Mouse (Mus musculus): ENCODE results near the gene Asb11.

DNA sequence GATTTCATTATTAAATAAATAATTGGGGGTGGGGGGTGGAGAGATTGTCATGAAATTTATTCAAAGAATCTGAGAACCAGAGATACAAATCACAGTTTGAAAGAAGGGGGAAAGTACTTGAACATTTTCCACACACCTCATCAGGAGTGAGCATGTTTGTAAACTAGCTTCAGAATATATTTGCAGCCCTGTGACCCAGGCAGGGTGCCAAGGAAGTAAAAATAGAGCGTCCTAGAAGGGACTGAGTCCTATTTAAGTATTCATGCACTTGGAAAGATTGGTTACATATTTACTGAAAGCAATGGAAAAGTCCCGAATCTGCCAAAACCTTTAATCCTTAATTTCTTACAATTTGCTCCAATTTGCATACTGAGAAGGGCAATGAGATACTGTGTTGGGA lies 3.3 kb downstream of the Asb11 start:
- TF ChIP-seq POLR2A (IDR thresholded peaks at IDR 0.05; ENCODE audit: borderline replicate concordance, extremely low read depth, insufficient read depth, insufficient read length, poor library complexity, severe bottlenecking) (no peak), CTCF (IDR thresholded peaks at IDR 0.05; ENCODE audit: borderline replicate concordance, extremely low read depth, insufficient read depth, insufficient read length) (no peak)

All from brain, embryonic 14.5 days (tissue).